Mouse (Mus musculus) ES-Bruce4 (cell line): Measurements from ENCODE around the gene Mtg1. TPM values are rescaled to one million over a fixed set of nuclear protein-coding genes. Genes with fewer than 3 reads are reported as not detected.

Experiments used
- H3K27ac ChIP-seq: 2 replicates; pipeline ENCODE4 v1.5.1; 2012; ENCODE audit warnings: low read length, inconsistent platforms; ENCODE audit not compliant: insufficient read depth
- H3K27me3 ChIP-seq: 2 replicates; pipeline ENCODE4 v1.6.1; 2012; ENCODE audit warnings: mild to moderate bottlenecking, low read length, inconsistent platforms; ENCODE audit not compliant: control insufficient read depth, poor library complexity, insufficient read depth, severe bottlenecking
- H3K36me3 ChIP-seq: 2 replicates; pipeline ENCODE4 v1.6.1; 2012; ENCODE audit warnings: inconsistent platforms, mild to moderate bottlenecking, low read length, moderate library complexity; ENCODE audit not compliant: control insufficient read depth, poor library complexity, insufficient read depth, severe bottlenecking
- H3K4me1 ChIP-seq: one replicate; pipeline ENCODE4 v1.8.1; 2011; ENCODE audit warnings: low read length; ENCODE audit not compliant: control insufficient read depth, insufficient read depth
- H3K4me3 ChIP-seq: 2 replicates; pipeline ENCODE4 v1.5.1; 2011; ENCODE audit warnings: low read depth, mild to moderate bottlenecking, low read length
- H3K9ac ChIP-seq: 2 replicates; pipeline ENCODE4 v1.6.1; 2012; ENCODE audit warnings: low read depth, mild to moderate bottlenecking, inconsistent platforms; ENCODE audit not compliant: poor library complexity, severe bottlenecking
- H3K9me3 ChIP-seq: replicated peaks from 2 replicates; pipeline ENCODE4 v1.6.1; 2012; ENCODE audit warnings: mild to moderate bottlenecking, low read length, inconsistent platforms; ENCODE audit not compliant: control insufficient read depth, poor library complexity, insufficient read depth, severe bottlenecking
- CTCF ChIP-seq: IDR thresholded peaks from one replicate; pipeline ENCODE4 v1.8.1; 2011; ENCODE audit warnings: low read depth, low read length
- EP300 ChIP-seq: IDR thresholded peaks from 2 replicates; pipeline ENCODE4 v1.6.1; 2011; ENCODE audit warnings: low read depth, low read length; ENCODE audit not compliant: insufficient read depth
- POLR2A ChIP-seq: IDR thresholded peaks from one replicate; pipeline ENCODE4 v1.8.1; 2011; ENCODE audit warnings: low read length; ENCODE audit not compliant: insufficient read depth
- polyA plus RNA-seq: library from polyadenylated mRNA; stranded (reverse); fragments of >200 nt; gene quantifications from 2 replicates; pipeline ENCODE4 v1.2.4, GENCODE M21; 2011; ENCODE audit warnings: low read depth; ENCODE audit not compliant: missing spikeins, insufficient read depth, insufficient read length

Gene Mtg1
- polyA plus RNA-seq = 43.2 and 44.0 TPM in 2 replicates

- H3K36me3 ChIP-seq = no peaks in the 10 kb centered on the region; the same call in 1 of the 2 replicates
- TF ChIP-seq CTCF (no peak), POLR2A (peak; percentile 49), EP300 (peak; percentile 19; the same call in 1 of the 2 replicates)
- H3K9ac ChIP-seq = peak within 1 kb of the TSS; percentile 58
- H3K9me3 ChIP-seq = no peaks in the 10 kb centered on the region
- peak within 1 kb of the TSS; percentile 95 for H3K4me3 ChIP-seq
- no peak within 1 kb of the TSS for H3K27ac ChIP-seq
- H3K27me3 ChIP-seq = no peaks in the 10 kb centered on the region
- no peaks in the 10 kb centered on the region for H3K4me1 ChIP-seq
These were observed at the start of gene Mtg1 for GRCm38 (mm10) chr7:140137135-140138020. TSS of gene Mtg1 (plus strand) at chr7:140137564.

GRCm38 (mm10) chr7:140090601-140091000, 46.8 kb upstream of the Mtg1 start:
- Histone ChIP-seq H3K27me3 (no peaks in the 10 kb centered on the region), H3K27ac (no peak overlapping the region), H3K4me1 (no peaks in the 10 kb centered on the region), H3K9ac (no peak overlapping the region), H3K9me3 (no peaks in the 10 kb centered on the region), H3K4me3 (no peak overlapping the region), H3K36me3 (no peaks in the 10 kb centered on the region)
- TF ChIP-seq CTCF (no peak), EP300 (no peak), POLR2A (no peak)

- no peak within 1 kb of the TSS for H3K9ac ChIP-seq
- no peak for TF ChIP-seq POLR2A
- TF ChIP-seq EP300 = no peak
- TF ChIP-seq CTCF = no peak
- no peak within 1 kb of the TSS for H3K4me3 ChIP-seq
- H3K27me3 ChIP-seq = no peaks in the 10 kb centered on the region
- H3K4me1 ChIP-seq = no peaks in the 10 kb centered on the region
- H3K36me3 ChIP-seq = no peaks in the 10 kb centered on the region
- H3K27ac ChIP-seq = no peak within 1 kb of the TSS
- H3K9me3 ChIP-seq = no peaks in the 10 kb centered on the region
These were observed 44.3 kb upstream of the Mtg1 start, which contains the start of gene Prap1 for GRCm38 (mm10) chr7:140092924-140093528. TSS of gene Prap1 (plus strand) at chr7:140093395.

GRCm38 (mm10) chr7:140094954-140095353, 42.4 kb upstream of the Mtg1 start:
- Histone ChIP-seq H3K9ac (no peak overlapping the region), H3K9me3 (no peaks in the 10 kb centered on the region), H3K27me3 (no peaks in the 10 kb centered on the region), H3K4me1 (no peaks in the 10 kb centered on the region), H3K36me3 (no peaks in the 10 kb centered on the region), H3K4me3 (no peak overlapping the region), H3K27ac (no peak overlapping the region)
- TF ChIP-seq POLR2A (no peak), CTCF (no peak), EP300 (no peak)

GRCm38 (mm10) chr7:140095556-140095955, 41.8 kb upstream of the Mtg1 start:
- Histone ChIP-seq H3K4me1 (no peaks in the 10 kb centered on the region), H3K9ac (no peak overlapping the region)
- TF ChIP-seq CTCF = no peak
- no peak for TF ChIP-seq POLR2A
- no peak for TF ChIP-seq EP300

More at GRCm38 (mm10) chr7:140095556-140095955, 41.8 kb upstream of the Mtg1 start:
- H3K27me3 ChIP-seq = no peaks in the 10 kb centered on the region
- no peaks in the 10 kb centered on the region for H3K9me3 ChIP-seq
- H3K4me3 ChIP-seq = no peak overlapping the region
- no peaks in the 10 kb centered on the region for H3K36me3 ChIP-seq
- H3K27ac ChIP-seq = no peak overlapping the region
